Mouse (Mus musculus): ENCODE results near the gene 4932438H23Rik. TPM values are rescaled to one million over a fixed set of nuclear protein-coding genes. Genes with fewer than 3 reads are reported as not detected.

The 4932438H23Rik gene
- total RNA-seq, 2 experiments from 2014 or later = 0.31 to 0.40 TPM

DNA sequence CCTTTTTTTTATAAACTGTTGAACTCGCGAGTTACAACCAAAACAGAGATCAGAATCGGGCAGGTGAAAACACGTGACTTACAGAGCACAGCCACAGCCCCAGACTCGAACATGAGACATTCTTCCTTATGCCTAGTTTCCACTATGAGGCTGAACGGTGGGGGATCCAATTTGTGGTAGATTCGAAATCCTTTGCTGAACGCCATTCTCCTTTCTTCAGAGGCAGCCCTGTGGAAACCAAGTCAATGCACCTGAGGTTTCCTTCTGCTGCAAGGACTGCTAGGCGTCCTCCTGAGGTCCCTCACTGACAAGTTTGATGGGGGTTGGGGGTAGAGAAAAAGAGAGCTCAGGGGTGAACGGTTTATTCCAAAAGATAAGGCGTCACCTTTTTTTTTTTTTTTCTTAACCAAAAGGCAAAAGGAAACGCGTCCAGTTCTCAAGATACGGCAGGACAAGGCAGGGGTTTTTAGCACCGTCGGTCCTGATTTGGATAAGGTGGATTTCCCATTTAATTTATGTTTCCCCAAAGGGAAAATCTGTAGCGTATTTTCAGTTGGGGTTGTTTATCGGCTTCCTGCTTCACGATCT, 84.9 kb downstream of the 4932438H23Rik start:
- DNase-seq (ENCODE audit: low spot score in 2 of 2) = no peak

DNA sequence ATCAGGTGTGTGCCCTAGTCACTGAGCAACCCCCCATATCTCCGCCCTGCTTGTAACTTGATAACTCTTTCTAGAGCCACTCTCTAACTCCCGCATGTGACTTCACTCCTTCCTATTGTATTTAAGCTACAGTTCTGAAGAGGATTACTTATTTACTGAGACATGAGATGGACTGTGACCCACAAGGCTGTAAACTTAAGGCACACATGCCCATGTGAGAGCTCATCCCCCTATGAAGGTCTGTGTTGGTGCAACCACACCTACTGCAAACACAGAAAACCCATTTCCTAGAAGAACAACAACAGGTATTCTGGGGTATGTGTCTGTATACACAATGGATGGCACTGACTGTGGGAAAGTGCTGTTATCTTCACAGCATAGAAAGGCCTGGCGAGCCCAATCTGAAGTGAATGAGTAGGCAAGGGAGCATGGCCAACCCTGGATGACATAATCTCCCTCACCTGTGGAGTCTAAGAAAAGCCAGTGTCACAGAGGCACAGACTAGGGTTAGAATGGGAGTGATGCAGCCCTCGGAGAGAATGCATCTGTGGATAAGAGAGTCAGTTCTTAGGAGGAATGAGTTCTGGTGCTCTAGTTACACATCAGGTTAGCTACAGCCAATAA, 89.9 kb downstream of the 4932438H23Rik start:
- DNase-seq (ENCODE audit: low spot score in 2 of 2) = no peak

Other genes starting within 250 kb of the 4932438H23Rik start
- gene Cfap298, start 160.0 kb downstream of the 4932438H23Rik start, total RNA-seq (2021) = 10 to 100 TPM; 30.9 to 38.7 TPM
- gene Synj1, start 83.8 kb downstream of the 4932438H23Rik start, total RNA-seq (2021) = 10 to 100 TPM; 37.6 to 43.6 TPM
- 10 to 100 TPM; 78.9 to 82.0 TPM for gene Paxbp1, start 50.6 kb downstream of the 4932438H23Rik start, total RNA-seq (2021)
- gene Olig2, start 130.3 kb upstream of the 4932438H23Rik start, total RNA-seq (2021) = under 1 TPM in 1 of 2 experiments, not detected in 1; 0.11 TPM
- under 1 TPM in 1 of 2 experiments, not detected in 1; 0.65 TPM for gene Olig1, start 174.7 kb upstream of the 4932438H23Rik start, total RNA-seq (2021)